Mouse (Mus musculus): ENCODE measurements around the gene Cxcl16.
"Not testable (repeated sequence)": the region's sequence is repeated elsewhere in the genome, so short reads cannot be mapped to it uniquely, and the experiment has no call there.

Gene Cxcl16

GRCm38 (mm10) chr11:70451797-70452498 is 7.8 kb downstream of the Cxcl16 start, which contains the start of gene Med11:
TSS of gene Med11 (plus strand) at chr11:70451919.
- DNase-seq: peak; percentile 92

- no peak for DNase-seq
Measured at GRCm38 (mm10) chr11:70450926-70451325, 8.9 kb downstream of the Cxcl16 start.

GRCm38 (mm10) chr11:70447373-70447772 is 12.4 kb downstream of the Cxcl16 start:
- DNase-seq: no peak

- DNase-seq: no peak
Measured at GRCm38 (mm10) chr11:70446756-70447155, 13.0 kb downstream of the Cxcl16 start.

GRCm38 (mm10) chr11:70444667-70445066 is 15.1 kb downstream of the Cxcl16 start:
- no peak for DNase-seq

- no peak for DNase-seq
Measured at GRCm38 (mm10) chr11:70443964-70444363, 15.8 kb downstream of the Cxcl16 start.

GRCm38 (mm10) chr11:70441882-70442281 is 17.9 kb downstream of the Cxcl16 start:
- no peak for DNase-seq

GRCm38 (mm10) chr11:70440637-70441036 is 19.1 kb downstream of the Cxcl16 start:
- no peak for DNase-seq

- DNase-seq: no peak
Measured at GRCm38 (mm10) chr11:70438728-70439374, 20.9 kb downstream of the Cxcl16 start.

- peak; percentile 30 for DNase-seq
Measured at GRCm38 (mm10) chr11:70437426-70437825, 22.4 kb downstream of the Cxcl16 start.

- DNase-seq: peak; percentile 78
Measured at GRCm38 (mm10) chr11:70435476-70435875, 24.3 kb downstream of the Cxcl16 start.

GRCm38 (mm10) chr11:70433951-70434350 is 25.8 kb downstream of the Cxcl16 start:
- peak; percentile 32 for DNase-seq

GRCm38 (mm10) chr11:70433569-70433943 is 26.2 kb downstream of the Cxcl16 start:
- DNase-seq: no peak

- DNase-seq: peak; percentile 44
Measured at GRCm38 (mm10) chr11:70432895-70433568, 26.8 kb downstream of the Cxcl16 start.

- DNase-seq: peak; percentile 100
Measured at GRCm38 (mm10) chr11:70432048-70432894, 27.5 kb downstream of the Cxcl16 start, which contains the start of gene Arrb2. TSS of gene Arrb2 (plus strand) at chr11:70432635.

GRCm38 (mm10) chr11:70431574-70431973 is 28.2 kb downstream of the Cxcl16 start:
- no peak for DNase-seq

- DNase-seq: not testable (repeated sequence)
Measured at GRCm38 (mm10) chr11:70426598-70426997, 33.2 kb downstream of the Cxcl16 start.

GRCm38 (mm10) chr11:70419486-70419885 is 40.3 kb downstream of the Cxcl16 start:
- DNase-seq: no peak

GRCm38 (mm10) chr11:70418199-70418598 is 41.6 kb downstream of the Cxcl16 start:
- DNase-seq: no peak

GRCm38 (mm10) chr11:70413961-70414360 is 45.8 kb downstream of the Cxcl16 start:
- DNase-seq: peak; percentile 83

- DNase-seq: no peak
Measured at GRCm38 (mm10) chr11:70412591-70412990, 47.2 kb downstream of the Cxcl16 start.

GRCm38 (mm10) chr11:70410297-70410643 is 49.5 kb downstream of the Cxcl16 start:
- DNase-seq: no peak
